Mouse (Mus musculus) bone marrow macrophage, adult 2 months (primary cell): Measurements from ENCODE around the gene Ust.

Experiments
- CTCF ChIP-seq: IDR thresholded peaks from 2 replicates; pipeline ENCODE4 v1.5.1; 2012; ENCODE audit warnings: low read depth, mild to moderate bottlenecking, low read length, moderate library complexity
- POLR2A ChIP-seq: IDR thresholded peaks from 2 replicates; pipeline ENCODE4 v1.6.1; 2012; ENCODE audit warnings: mild to moderate bottlenecking, low read depth, low read length, borderline replicate concordance

- no peak for TF ChIP-seq POLR2A
- TF ChIP-seq CTCF: no peak
Observed at GRCm38 (mm10) chr10:8484487-8484886, 34.1 kb downstream of the Ust start.
